Mouse (Mus musculus) intestine, embryonic 16.5 days (tissue): Measurements from ENCODE around the gene Ldb3. TPM values are rescaled to one million over a fixed set of nuclear protein-coding genes. Genes with fewer than 3 reads are reported as not detected.

Experiments
- ATAC-seq: fragments of 200-750 bp; cut with Nextera tagmentation; 2 replicates; pipeline ENCODE4 v1.8.0; 2017; ENCODE audit warnings: moderate TSS enrichment, moderate library complexity
- H3K27ac ChIP-seq: fragments of 300-500 bp; sonication (generic); 2 replicates; pipeline ENCODE4 v1.5.1; 2014; ENCODE audit warnings: mild to moderate bottlenecking, low read length
- H3K27me3 ChIP-seq: fragments of 300-500 bp; sonication (generic); replicated peaks from 2 replicates; pipeline ENCODE4 v1.6.1; 2014; ENCODE audit warnings: low read length, control low read depth, mixed read lengths; ENCODE audit not compliant: control insufficient read depth, insufficient read depth
- H3K36me3 ChIP-seq: fragments of 300-500 bp; sonication (generic); 2 replicates; pipeline ENCODE4 v1.6.1; 2014; ENCODE audit warnings: low read length, control low read depth; ENCODE audit not compliant: control insufficient read depth, insufficient read depth
- H3K4me1 ChIP-seq: fragments of 300-500 bp; sonication (generic); 2 replicates; pipeline ENCODE4 v1.6.1; 2014; ENCODE audit warnings: low read length, control low read depth, mixed read lengths; ENCODE audit not compliant: control insufficient read depth, insufficient read depth
- H3K4me2 ChIP-seq: fragments of 300-500 bp; sonication (generic); 2 replicates; pipeline ENCODE4 v1.6.1; 2014; ENCODE audit warnings: low read depth, low read length, control low read depth
- H3K4me3 ChIP-seq: fragments of 300-500 bp; sonication (generic); 2 replicates; pipeline ENCODE4 v1.5.1; 2014; ENCODE audit warnings: mild to moderate bottlenecking, low read length
- H3K9ac ChIP-seq: fragments of 300-500 bp; sonication (generic); 2 replicates; pipeline ENCODE4 v1.6.1; 2014; ENCODE audit warnings: low read depth, low read length
- H3K9me3 ChIP-seq: fragments of 300-500 bp; sonication (generic); 2 replicates; pipeline ENCODE4 v1.6.1; 2016; ENCODE audit warnings: low read length, control low read depth; ENCODE audit not compliant: control insufficient read depth
- WGBS: fragments of 180-500 bp; shearing (Covaris S2); extraction: QIAGEN DNeasy Blood & Tissue Kit; methylation state at CpG from one replicate; pipeline ENCODE4 v1.1.7; 2014; 5-methylcytosine and 5-hydroxymethylcytosine counted together
- polyA plus RNA-seq: library from polyadenylated mRNA; unstranded; fragments of >200 nt; fragmentation: Nextera tagmentation; extraction: Ambion mirVana; gene quantifications from 2 replicates; pipeline ENCODE4 v1.2.1, GENCODE M21; 2015

The Ldb3 gene
- polyA plus RNA-seq, 1 experiment from 2014 or later, result 12.8 TPM

DNA sequence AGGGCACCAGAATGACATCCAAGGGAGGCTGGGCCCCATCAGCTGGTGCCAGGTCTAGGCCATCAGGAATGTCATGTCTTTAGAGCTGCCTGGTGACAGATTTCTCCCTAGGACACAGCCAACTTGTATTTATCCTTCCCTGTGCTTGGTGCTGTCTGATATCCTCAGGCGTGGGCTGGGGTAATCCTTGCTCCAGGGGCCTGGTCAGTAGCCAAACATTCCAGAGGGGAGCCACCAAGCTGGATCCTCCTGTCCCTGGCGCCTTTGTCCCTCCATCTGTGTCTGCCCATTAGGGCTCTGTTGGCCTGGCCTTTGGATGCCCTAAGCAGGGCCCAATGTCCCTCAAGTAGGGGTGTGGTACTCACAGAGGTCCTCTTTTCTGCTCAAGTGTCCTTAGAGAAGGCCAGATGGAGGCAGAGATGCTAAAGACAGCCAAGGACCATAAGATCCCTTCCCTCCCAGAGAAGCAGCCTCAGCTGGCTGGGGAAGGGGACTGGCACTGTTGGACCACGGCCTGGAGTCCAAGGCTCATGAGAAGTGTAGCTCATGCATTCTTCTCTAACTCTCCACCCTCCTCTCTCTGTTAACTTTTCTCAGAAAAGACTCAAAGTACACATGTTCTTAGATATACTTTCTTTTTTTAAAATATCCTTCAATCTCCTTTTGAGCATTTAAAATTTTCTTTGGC lies 5.6 kb downstream of the Ldb3 start:
- 69% methylated on average over 3 of the region's 3 CpGs for WGBS
- H3K4me1 ChIP-seq, result peaks cover 10% of the 10 kb centered on the region
- no peak for ATAC-seq
- no peaks in the 10 kb centered on the region for H3K27me3 ChIP-seq
- H3K36me3 ChIP-seq, result no peaks in the 10 kb centered on the region
- no peaks in the 10 kb centered on the region for H3K9me3 ChIP-seq
- H3K4me3 ChIP-seq, result no peak overlapping the region
- no peak overlapping the region for H3K9ac ChIP-seq
- no peak overlapping the region for H3K4me2 ChIP-seq
- no peak overlapping the region for H3K27ac ChIP-seq

DNA sequence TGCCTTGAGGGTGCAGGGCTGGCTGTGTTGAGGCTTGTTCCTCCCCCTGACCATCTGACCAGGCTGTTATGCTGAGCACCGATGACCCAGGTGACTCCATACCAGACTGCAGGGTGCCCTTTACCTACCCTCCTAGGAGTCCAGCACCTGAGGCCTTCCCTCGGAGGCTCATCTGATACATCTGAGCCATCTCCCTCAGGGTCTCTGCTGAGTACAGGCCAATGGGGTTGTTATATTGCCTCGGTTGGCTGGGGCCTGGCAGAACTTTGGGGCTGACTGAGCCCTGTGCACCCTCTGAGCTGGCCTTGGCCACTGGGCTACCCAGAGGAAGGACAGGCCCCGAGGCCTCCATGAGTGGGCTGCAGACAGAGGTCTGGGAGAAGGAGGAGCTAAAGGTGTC lies 11.6 kb downstream of the Ldb3 start:
- no peak for ATAC-seq
- Histone ChIP-seq H3K9me3 (no peaks in the 10 kb centered on the region), H3K27me3 (no peaks in the 10 kb centered on the region), H3K4me3 (no peak overlapping the region), H3K36me3 (no peaks in the 10 kb centered on the region), H3K4me1 (peaks cover 21% of the 10 kb centered on the region), H3K9ac (no peak overlapping the region), H3K27ac (no peak overlapping the region), H3K4me2 (no peak overlapping the region)
- WGBS, result 89% methylated on average over 4 of the region's 4 CpGs

DNA sequence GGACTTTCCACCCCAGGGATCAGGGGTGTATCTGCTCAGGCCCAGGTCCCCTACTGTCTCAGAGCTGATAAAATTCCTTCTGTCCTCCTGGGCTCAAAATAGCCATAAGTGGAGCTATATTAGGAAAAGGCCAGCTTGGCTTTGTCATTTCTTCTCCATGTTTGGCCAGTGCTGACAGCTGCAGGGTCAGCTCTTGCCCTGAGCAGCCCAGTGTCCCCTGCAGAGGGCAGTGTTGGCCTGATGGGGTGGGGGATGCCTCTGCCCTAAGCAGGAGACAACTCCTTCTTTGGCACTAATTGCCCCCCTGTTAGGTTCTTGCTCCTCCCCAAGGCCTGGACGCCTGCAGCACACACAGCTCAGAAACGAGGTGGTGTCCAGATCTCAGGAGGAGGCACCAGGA lies 14.4 kb downstream of the Ldb3 start:
- Histone ChIP-seq H3K4me1 (peaks cover 29% of the 10 kb centered on the region), H3K9ac (no peak overlapping the region), H3K9me3 (no peaks in the 10 kb centered on the region), H3K27me3 (no peaks in the 10 kb centered on the region), H3K4me3 (no peak overlapping the region), H3K36me3 (no peaks in the 10 kb centered on the region), H3K27ac (peak overlapping the region; percentile 82), H3K4me2 (no peak overlapping the region)
- peak; percentile 14; the same call in 1 of the 2 replicates for ATAC-seq
- WGBS, result 57% methylated on average over 2 of the region's 2 CpGs

DNA sequence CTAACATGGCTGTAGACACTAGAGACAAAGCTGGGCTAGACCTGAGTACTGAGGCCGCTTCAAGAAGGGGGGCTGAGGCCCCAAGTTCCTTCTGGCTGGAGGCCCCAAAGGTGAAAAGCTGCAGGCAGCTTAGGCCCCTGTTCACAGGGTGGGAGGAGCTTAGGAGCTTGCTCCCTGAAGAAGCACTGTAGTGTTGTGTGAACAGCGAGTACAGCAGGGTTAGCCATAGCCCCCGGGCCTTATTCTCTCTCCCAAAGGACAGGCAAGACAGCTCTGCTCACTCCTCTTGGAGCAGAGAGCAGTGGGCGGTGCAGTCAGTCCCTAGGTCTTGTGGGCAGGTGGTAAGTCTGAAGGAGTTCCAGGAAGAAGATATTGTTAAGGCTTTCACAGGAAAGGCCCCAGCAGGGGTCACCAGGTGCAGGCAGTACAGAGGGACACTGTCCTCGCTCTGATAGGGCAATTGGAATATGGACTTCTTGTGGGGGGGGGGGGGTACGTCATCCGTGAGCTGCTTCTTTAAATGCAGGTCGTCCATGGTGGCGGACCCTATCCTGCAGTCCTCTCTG lies 15.1 kb downstream of the Ldb3 start:
- Histone ChIP-seq H3K9me3 (no peaks in the 10 kb centered on the region), H3K36me3 (no peaks in the 10 kb centered on the region), H3K4me3 (no peak overlapping the region), H3K27me3 (no peaks in the 10 kb centered on the region), H3K27ac (peak overlapping the region; percentile 82), H3K4me1 (peaks cover 29% of the 10 kb centered on the region), H3K4me2 (0 out of 2 replicates have a peak overlapping the region, but pooled peaks have one; percentile 11), H3K9ac (peak overlapping the region; percentile 46; the same call in 1 of the 2 replicates)
- ATAC-seq, result peak; percentile 74
- 58% methylated on average over 9 of the region's 9 CpGs for WGBS

DNA sequence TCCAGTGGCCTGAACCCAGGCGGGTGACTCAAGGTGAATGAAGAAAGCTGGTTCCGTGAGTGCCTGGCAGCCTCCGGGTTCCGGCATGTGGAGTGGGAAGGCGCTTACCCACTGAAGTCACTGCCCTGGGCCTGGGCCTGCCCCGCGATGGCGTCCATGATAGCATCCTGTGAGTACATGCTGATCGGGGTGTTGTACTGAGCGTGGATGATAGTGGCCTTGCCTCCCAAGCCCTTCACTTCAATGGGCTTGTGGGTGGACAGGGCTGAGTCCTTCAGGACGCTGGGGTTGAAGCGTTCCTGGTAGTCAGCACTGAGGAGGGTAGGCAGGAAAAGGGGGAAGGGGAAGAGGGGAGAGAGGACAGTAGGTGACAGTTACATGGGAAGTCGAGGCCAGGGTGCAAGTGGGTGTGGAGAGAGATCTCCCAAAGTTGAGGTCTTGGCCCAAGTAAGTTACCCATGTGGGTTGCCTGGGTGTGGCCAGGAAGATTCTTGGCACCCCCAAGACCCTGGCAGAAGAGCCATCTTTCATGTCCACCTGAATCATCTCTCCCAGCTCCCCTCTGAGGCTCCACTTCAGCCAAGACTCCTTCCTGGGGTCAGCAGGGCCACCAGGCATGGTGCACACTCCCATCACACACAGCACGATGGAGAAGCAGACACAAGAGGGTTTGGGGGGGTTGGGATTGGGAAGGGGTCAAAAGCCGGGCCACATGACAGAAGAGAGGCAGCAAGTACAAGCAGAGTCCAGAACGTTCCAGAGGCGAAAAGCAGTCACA lies 16.7 kb downstream of the Ldb3 start:
- Histone ChIP-seq H3K4me3 (no peak overlapping the region), H3K27me3 (no peaks in the 10 kb centered on the region), H3K9ac (no peak overlapping the region), H3K4me2 (no peak overlapping the region), H3K9me3 (no peaks in the 10 kb centered on the region), H3K4me1 (peaks cover 22% of the 10 kb centered on the region), H3K36me3 (no peaks in the 10 kb centered on the region), H3K27ac (no peak overlapping the region)
- no peak for ATAC-seq
- WGBS, result 89% methylated on average over 17 of the region's 17 CpGs

DNA sequence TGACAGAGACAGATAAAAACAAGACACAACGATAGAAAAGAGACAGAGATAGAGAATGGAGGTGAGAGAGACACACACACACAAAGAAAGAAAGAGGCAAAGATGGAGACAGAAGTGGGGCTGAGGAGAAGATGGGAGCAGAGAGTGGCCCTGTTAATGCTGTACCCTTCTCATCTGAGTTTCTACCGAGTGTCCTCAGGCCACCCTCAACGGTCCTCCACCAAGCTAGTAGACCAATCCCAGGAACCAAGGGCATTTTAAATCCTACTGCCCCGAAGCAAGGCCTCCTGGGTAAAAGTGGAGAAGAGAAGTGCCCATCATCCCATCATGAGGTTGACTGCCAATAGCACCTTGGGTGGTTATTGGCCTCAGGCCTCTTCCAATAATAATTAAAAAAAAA lies 17.6 kb downstream of the Ldb3 start:
- H3K36me3 ChIP-seq, result no peaks in the 10 kb centered on the region
- no peak overlapping the region for H3K9ac ChIP-seq
- WGBS, result 84% methylated on average over 4 of the region's 4 CpGs

DNA sequence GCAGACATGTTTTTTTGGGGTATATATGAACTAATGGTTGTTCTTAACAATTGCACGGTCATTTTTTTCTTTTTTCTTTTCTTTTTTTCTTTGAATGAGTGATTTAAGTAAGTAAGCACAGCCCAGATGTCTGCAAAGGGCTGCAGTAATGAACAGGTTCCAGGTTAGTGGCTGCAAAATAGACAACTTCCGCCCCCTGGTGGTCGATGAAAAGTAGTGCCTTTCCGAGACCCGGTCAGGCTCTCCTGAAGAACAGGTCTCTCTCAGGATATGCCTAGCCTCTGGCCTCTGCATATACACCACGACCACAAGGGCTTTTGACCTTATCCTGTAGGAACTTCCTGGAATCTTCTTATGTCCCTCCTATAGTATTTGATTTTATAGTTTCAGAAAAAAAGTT lies 18.2 kb downstream of the Ldb3 start:
- Histone ChIP-seq H3K4me3 (peak overlapping the region; percentile 38), H3K27ac (no peak overlapping the region), H3K4me2 (peak overlapping the region; percentile 63), H3K9me3 (no peaks in the 10 kb centered on the region), H3K4me1 (peaks cover 26% of the 10 kb centered on the region), H3K9ac (no peak overlapping the region), H3K27me3 (no peaks in the 10 kb centered on the region), H3K36me3 (no peaks in the 10 kb centered on the region)
- WGBS, result 0% methylated on average over 6 of the region's 6 CpGs
- peak; percentile 47 for ATAC-seq

More for the DNA sequence above, 17.6 kb downstream of the Ldb3 start:
- Histone ChIP-seq H3K27me3 (no peaks in the 10 kb centered on the region), H3K4me1 (peaks cover 26% of the 10 kb centered on the region), H3K9me3 (no peaks in the 10 kb centered on the region), H3K4me2 (no peak overlapping the region), H3K27ac (no peak overlapping the region), H3K4me3 (no peak overlapping the region)
- no peak for ATAC-seq

DNA sequence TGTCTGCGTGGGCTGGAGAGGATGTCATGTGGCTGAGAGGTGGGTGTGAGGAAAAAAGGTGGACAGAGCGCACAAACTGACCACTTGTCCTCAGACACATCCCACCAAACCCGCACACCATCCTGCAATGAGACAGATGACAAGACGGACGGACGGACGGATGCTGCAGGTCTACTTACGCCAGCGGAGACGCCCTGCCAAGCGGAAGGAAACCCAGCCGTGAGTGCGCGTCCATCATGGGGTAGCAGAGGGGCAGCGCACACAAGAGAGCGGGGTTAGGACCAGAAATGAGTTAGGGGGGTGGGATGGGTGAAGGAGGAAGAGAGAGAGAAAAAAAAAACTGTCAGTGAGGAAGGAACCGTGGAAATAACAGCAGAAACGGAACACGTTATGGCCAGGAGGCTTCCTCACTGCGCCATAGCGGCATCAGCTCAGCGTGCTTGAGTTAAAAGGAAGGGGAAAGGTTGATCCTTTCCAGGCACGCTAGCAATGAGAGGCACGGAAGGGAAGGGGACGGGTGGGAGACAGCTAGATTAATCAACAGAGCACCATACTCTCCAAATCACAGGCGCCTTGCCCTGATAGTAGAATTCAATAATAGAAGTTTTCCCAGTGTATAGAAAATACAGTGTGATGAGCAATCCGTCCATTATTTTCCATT lies 18.8 kb downstream of the Ldb3 start:
- H3K27ac ChIP-seq, result no peak overlapping the region
- 29% methylated on average over 27 of the region's 27 CpGs for WGBS
- H3K4me2 ChIP-seq, result peak overlapping the region; percentile 63
- peak overlapping the region; percentile 38 for H3K4me3 ChIP-seq
- no peaks in the 10 kb centered on the region for H3K9me3 ChIP-seq
- H3K36me3 ChIP-seq, result no peaks in the 10 kb centered on the region
- peaks cover 26% of the 10 kb centered on the region for H3K4me1 ChIP-seq
- peak overlapping the region; percentile 46 for H3K9ac ChIP-seq
- no peak for ATAC-seq
- H3K27me3 ChIP-seq, result no peaks in the 10 kb centered on the region

DNA sequence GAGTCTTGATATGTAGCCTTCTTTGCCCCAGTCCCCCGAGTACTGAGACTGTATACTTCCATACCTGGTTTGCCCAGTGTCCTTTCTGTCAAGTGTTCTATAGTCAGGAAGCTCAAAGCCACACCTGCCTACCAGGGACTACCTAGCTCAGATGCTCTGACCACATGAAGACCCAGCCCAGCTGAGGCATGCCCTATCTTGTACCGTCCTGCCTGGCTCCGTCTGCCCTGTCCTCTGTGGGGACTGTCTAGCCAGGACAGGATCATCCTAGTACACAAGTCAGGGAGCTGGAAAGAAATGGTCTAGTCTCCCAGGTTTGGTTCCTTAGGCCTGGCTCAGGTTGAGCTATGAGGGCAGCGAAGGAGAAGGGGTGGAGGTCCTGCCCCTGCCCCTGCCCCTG lies 19.9 kb downstream of the Ldb3 start:
- no peak for ATAC-seq
- Histone ChIP-seq H3K36me3 (no peaks in the 10 kb centered on the region), H3K4me1 (peaks cover 18% of the 10 kb centered on the region), H3K27ac (no peak overlapping the region), H3K4me2 (no peak overlapping the region), H3K9me3 (no peaks in the 10 kb centered on the region), H3K4me3 (no peak overlapping the region), H3K27me3 (no peaks in the 10 kb centered on the region), H3K9ac (no peak overlapping the region)
- 79% methylated on average over 4 of the region's 4 CpGs for WGBS
